Mouse (Mus musculus): Measurements from ENCODE around the gene Ptprd. TPM values are rescaled to one million over a fixed set of nuclear protein-coding genes. Genes with fewer than 3 reads are reported as not detected.

Ptprd gene
- total RNA-seq, 1 experiment: 1.3 TPM

DNA sequence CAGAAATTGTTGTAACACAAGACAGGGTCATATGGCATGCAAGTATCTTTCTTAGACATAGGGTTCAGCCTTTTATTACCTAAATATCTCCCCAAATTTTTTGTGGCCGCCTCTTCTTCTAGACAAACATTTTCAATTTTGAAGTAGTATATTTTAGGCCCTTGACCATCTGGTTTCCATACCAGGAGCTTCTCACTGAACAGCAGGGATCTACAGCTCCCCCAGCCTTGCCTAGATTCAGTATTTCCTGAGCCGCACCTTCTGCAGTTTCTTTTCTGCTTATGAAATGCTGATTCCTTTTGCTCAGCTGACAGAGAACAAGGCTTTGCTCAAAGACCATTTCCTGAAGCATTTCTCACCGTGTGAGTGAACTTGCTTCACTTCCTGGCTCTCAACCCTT, 1686.5 kb downstream of the Ptprd start:
- no peaks in the 10 kb centered on the region for H3K36me3 ChIP-seq (ENCODE audit: control insufficient read depth, insufficient read depth, low read length, poor library complexity, severe bottlenecking)

DNA sequence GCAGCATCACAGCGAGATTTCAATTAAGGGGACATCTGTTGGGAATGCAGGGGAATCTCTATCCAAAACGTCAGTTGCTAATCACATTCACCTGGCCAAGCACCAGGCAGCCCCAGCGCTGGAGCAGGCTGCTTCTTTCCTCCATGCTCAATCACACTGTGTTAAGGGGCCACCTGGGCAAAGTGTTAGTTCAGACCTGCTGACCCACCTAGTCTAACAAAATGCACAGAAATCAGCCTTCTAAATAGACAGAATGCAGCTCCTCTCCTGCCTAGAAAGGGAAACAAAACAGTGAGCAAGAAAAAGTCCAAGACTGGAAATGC, 1708.5 kb downstream of the Ptprd start:
- TF ChIP-seq ZNF384 (IDR thresholded peaks at IDR 0.05; ENCODE audit: low read depth, low read length) (no peak), ZC3H11A (IDR thresholded peaks at IDR 0.05; ENCODE audit: borderline replicate concordance, low read depth, low read length) (no peak), MAFK (IDR thresholded peaks at IDR 0.05; ENCODE audit: insufficient read depth, low read depth, low read length) (no peak), HCFC1 (IDR thresholded peaks at IDR 0.05; ENCODE audit: borderline replicate concordance, insufficient read depth, low read length) (no peak), CHD2 (IDR thresholded peaks at IDR 0.05; ENCODE audit: low read depth, low read length) (no peak)
- Histone ChIP-seq H3K27ac (ENCODE audit: insufficient read depth, low read depth, low read length, poor library complexity, severe bottlenecking) (no peak overlapping the region), H3K4me3 (ENCODE audit: insufficient read depth in 1 of 2, low read depth in 1 of 2, low read length in 2 of 2, poor library complexity in 1 of 2, severe bottlenecking in 1 of 2) (no peak overlapping the region), H3K36me3 (ENCODE audit: control insufficient read depth, insufficient read depth, low read length, poor library complexity, severe bottlenecking) (no peaks in the 10 kb centered on the region), H3K4me1 (ENCODE audit: control insufficient read depth in 2 of 2, insufficient read depth in 2 of 2, low read length in 2 of 2, poor library complexity in 1 of 2) (no peaks in the 10 kb centered on the region), H3K9me3 (ENCODE audit: control insufficient read depth, insufficient read depth, low read depth, low read length) (no peaks in the 10 kb centered on the region), H3K9ac (ENCODE audit: insufficient read depth, low read depth, low read length, poor library complexity, severe bottlenecking) (no peak overlapping the region)
- DNase-seq (ENCODE audit: low read depth, low spot score): no peak
- in situ Hi-C loops (cut with MboI; ENCODE audit: low sequenced_read_pairs in 2 of 2, unreplicated experiment in 2 of 2): no loop called here

More for the DNA sequence above, 1686.5 kb downstream of the Ptprd start:
- no peak for TF ChIP-seq CHD2 (IDR thresholded peaks at IDR 0.05; ENCODE audit: low read depth, low read length)
- no peak for TF ChIP-seq MAFK (IDR thresholded peaks at IDR 0.05; ENCODE audit: insufficient read depth, low read depth, low read length)
- no peak for TF ChIP-seq ZNF384 (IDR thresholded peaks at IDR 0.05; ENCODE audit: low read depth, low read length)
- no peak for TF ChIP-seq HCFC1 (IDR thresholded peaks at IDR 0.05; ENCODE audit: borderline replicate concordance, insufficient read depth, low read length)
- TF ChIP-seq ZC3H11A (IDR thresholded peaks at IDR 0.05; ENCODE audit: borderline replicate concordance, low read depth, low read length): no peak
- Histone ChIP-seq H3K4me3 (ENCODE audit: insufficient read depth in 1 of 2, low read depth in 1 of 2, low read length in 2 of 2, poor library complexity in 1 of 2, severe bottlenecking in 1 of 2) (no peak overlapping the region), H3K9me3 (ENCODE audit: control insufficient read depth, insufficient read depth, low read depth, low read length) (no peaks in the 10 kb centered on the region), H3K4me1 (ENCODE audit: control insufficient read depth in 2 of 2, insufficient read depth in 2 of 2, low read length in 2 of 2, poor library complexity in 1 of 2) (no peaks in the 10 kb centered on the region), H3K9ac (ENCODE audit: insufficient read depth, low read depth, low read length, poor library complexity, severe bottlenecking) (no peak overlapping the region), H3K27ac (ENCODE audit: insufficient read depth, low read depth, low read length, poor library complexity, severe bottlenecking) (no peak overlapping the region)
- in situ Hi-C loops (cut with MboI; ENCODE audit: low sequenced_read_pairs in 2 of 2, unreplicated experiment in 2 of 2): no loop called here
- no peak for DNase-seq (ENCODE audit: low read depth, low spot score)

DNA sequence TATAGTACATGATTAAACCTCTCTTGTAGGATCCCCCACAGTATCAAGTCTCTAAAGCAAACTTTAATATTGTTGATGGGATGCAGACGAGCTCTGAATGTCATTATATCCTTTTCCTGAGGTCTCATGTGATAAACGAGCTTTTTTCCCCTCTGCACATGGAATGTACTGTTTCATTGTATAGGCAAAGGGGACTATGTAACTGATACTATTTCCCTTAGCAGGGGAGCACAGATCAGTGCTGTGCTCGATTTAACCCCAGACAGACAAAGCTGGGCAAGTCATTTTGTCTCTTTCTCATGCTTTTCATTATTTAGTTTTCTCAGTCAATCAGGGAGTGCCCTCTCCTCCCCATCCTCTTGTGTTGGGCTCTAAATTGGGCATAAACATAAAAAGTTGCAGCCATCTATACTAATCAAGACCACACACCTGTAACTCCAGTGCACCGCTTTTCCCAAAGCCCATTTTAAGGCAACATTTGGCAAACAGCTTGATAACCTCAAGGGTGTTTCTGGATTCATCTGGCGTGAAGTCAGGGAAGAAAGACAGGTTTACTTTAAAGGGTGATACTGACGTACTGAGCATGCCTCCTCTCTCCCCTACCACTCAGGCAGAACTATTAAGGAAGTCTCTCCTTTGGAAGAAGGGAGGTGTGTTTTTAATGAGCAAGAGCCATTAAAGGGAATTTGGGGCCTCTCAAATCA, 1709.0 kb downstream of the Ptprd start:
- Histone ChIP-seq H3K9ac (ENCODE audit: insufficient read depth, low read depth, low read length, poor library complexity, severe bottlenecking) (no peak overlapping the region), H3K27ac (ENCODE audit: insufficient read depth, low read depth, low read length, poor library complexity, severe bottlenecking) (no peak overlapping the region), H3K4me3 (ENCODE audit: insufficient read depth in 1 of 2, low read depth in 1 of 2, low read length in 2 of 2, poor library complexity in 1 of 2, severe bottlenecking in 1 of 2) (no peak overlapping the region), H3K36me3 (ENCODE audit: control insufficient read depth, insufficient read depth, low read length, poor library complexity, severe bottlenecking) (no peaks in the 10 kb centered on the region), H3K4me1 (ENCODE audit: control insufficient read depth in 2 of 2, insufficient read depth in 2 of 2, low read length in 2 of 2, poor library complexity in 1 of 2) (no peaks in the 10 kb centered on the region), H3K9me3 (ENCODE audit: control insufficient read depth, insufficient read depth, low read depth, low read length) (no peaks in the 10 kb centered on the region)
- TF ChIP-seq MAFK (IDR thresholded peaks at IDR 0.05; ENCODE audit: insufficient read depth, low read depth, low read length) (no peak), ZC3H11A (IDR thresholded peaks at IDR 0.05; ENCODE audit: borderline replicate concordance, low read depth, low read length) (no peak), CHD2 (IDR thresholded peaks at IDR 0.05; ENCODE audit: low read depth, low read length) (no peak), HCFC1 (IDR thresholded peaks at IDR 0.05; ENCODE audit: borderline replicate concordance, insufficient read depth, low read length) (no peak), ZNF384 (IDR thresholded peaks at IDR 0.05; ENCODE audit: low read depth, low read length) (no peak)
- DNase-seq (ENCODE audit: low read depth, low spot score): no peak
- in situ Hi-C loops (cut with MboI; ENCODE audit: low sequenced_read_pairs in 2 of 2, unreplicated experiment in 2 of 2): no loop called here

DNA sequence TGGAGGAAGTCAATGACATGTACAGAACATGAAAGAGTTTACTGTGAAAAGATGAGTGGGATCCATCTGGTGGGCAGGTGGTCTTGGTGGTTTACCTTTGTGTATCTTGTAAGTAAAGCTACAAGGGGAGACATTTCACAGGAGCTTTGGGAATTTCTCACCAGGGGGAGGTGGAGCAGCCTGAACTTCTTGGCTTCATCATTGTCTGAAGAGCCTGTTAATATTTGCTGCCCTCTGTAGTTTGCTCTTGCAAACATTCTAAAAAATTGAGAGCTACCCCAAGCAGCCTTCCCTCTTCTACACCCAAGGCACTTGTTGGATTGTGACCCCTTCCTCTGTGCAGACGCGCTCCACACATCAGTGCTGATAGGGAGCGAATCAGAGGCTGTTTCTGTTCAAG, 1725.9 kb downstream of the Ptprd start:
- Histone ChIP-seq H3K4me1 (ENCODE audit: control insufficient read depth in 2 of 2, insufficient read depth in 2 of 2, low read length in 2 of 2, poor library complexity in 1 of 2) (no peaks in the 10 kb centered on the region), H3K9me3 (ENCODE audit: control insufficient read depth, insufficient read depth, low read depth, low read length) (no peaks in the 10 kb centered on the region), H3K27ac (ENCODE audit: insufficient read depth, low read depth, low read length, poor library complexity, severe bottlenecking) (no peak overlapping the region), H3K36me3 (ENCODE audit: control insufficient read depth, insufficient read depth, low read length, poor library complexity, severe bottlenecking) (no peaks in the 10 kb centered on the region), H3K4me3 (ENCODE audit: insufficient read depth in 1 of 2, low read depth in 1 of 2, low read length in 2 of 2, poor library complexity in 1 of 2, severe bottlenecking in 1 of 2) (no peak overlapping the region), H3K9ac (ENCODE audit: insufficient read depth, low read depth, low read length, poor library complexity, severe bottlenecking) (no peak overlapping the region)
- no peak for TF ChIP-seq ZNF384 (IDR thresholded peaks at IDR 0.05; ENCODE audit: low read depth, low read length)
- TF ChIP-seq CHD2 (IDR thresholded peaks at IDR 0.05; ENCODE audit: low read depth, low read length): no peak
- TF ChIP-seq ZC3H11A (IDR thresholded peaks at IDR 0.05; ENCODE audit: borderline replicate concordance, low read depth, low read length): no peak
- no peak for TF ChIP-seq HCFC1 (IDR thresholded peaks at IDR 0.05; ENCODE audit: borderline replicate concordance, insufficient read depth, low read length)
- no peak for TF ChIP-seq MAFK (IDR thresholded peaks at IDR 0.05; ENCODE audit: insufficient read depth, low read depth, low read length)
- in situ Hi-C loops (cut with MboI; ENCODE audit: low sequenced_read_pairs in 2 of 2, unreplicated experiment in 2 of 2): no loop called here
- no peak for DNase-seq (ENCODE audit: low read depth, low spot score)
